Mouse (Mus musculus): ENCODE measurements around the gene Chmp6. TPM values are rescaled to one million over a fixed set of nuclear protein-coding genes. Genes with fewer than 3 reads are reported as not detected.
A peak's percentile ranks its signal among the peaks of the same experiment; 100 is the strongest.

Gene Chmp6
- total and polyA plus RNA-seq, 3 experiments, result 58.3 to 76.7 TPM; not detected in 1

- no peak for TF ChIP-seq GATA1 (IDR thresholded peaks at IDR 0.05; ENCODE audit: low read depth, low read length)
Measured at GRCm38 (mm10) chr11:119942201-119942726, 29.0 kb downstream of the Chmp6 start (continued).

GRCm38 (mm10) chr11:119942727-119943427, 29.6 kb downstream of the Chmp6 start, which contains the start of gene Baiap2:
Gene Baiap2, plus strand, starts transcription at chr11:119942763.
- peak within 1 kb of the TSS; percentile 78 to 80 for H3K4me3 ChIP-seq (ENCODE audit: control insufficient read depth in 1 of 2, insufficient read depth in 1 of 2, low read depth in 2 of 2, low read length in 2 of 2)
- no peaks in the 10 kb centered on the region for H3K9me3 ChIP-seq (replicated peaks; ENCODE audit: insufficient read depth, low read length)
- DNase-seq (ENCODE audit: low read depth, low spot score), result peak; percentile 99
- H3K4me1 ChIP-seq (ENCODE audit: control insufficient read depth in 1 of 2, insufficient read depth in 2 of 2, low read length in 2 of 2), result peaks cover 6 to 23% of the 10 kb centered on the region in 2 experiments; a peak in 3 of 4 replicates
- H3K79me2 ChIP-seq (ENCODE audit: control insufficient read depth, insufficient read depth, low read length, poor library complexity), result peaks cover 24% of the 10 kb centered on the region
- peak within 1 kb of the TSS; percentile 78 for H3K9ac ChIP-seq (ENCODE audit: control insufficient read depth, low read depth, low read length, poor library complexity, severe bottlenecking)
- H3K27ac ChIP-seq (ENCODE audit: control insufficient read depth, low read depth, low read length), result peak within 1 kb of the TSS; percentile 59
- peaks cover 0 to 15% of the 10 kb centered on the region in 2 experiments; a peak in 2 of 4 replicates for H3K36me3 ChIP-seq (ENCODE audit: control insufficient read depth in 1 of 2, insufficient read depth in 2 of 2, low read length in 2 of 2)
- no peaks in the 10 kb centered on the region for H3K27me3 ChIP-seq (ENCODE audit: control insufficient read depth in 1 of 2, insufficient read depth in 2 of 2, low read length in 2 of 2)
- no peak for TF ChIP-seq MYC (IDR thresholded peaks at IDR 0.05; ENCODE audit: low read depth, low read length)
- TF ChIP-seq ZC3H11A (IDR thresholded peaks at IDR 0.05; ENCODE audit: low read depth, low read length), result no peak
- TF ChIP-seq USF2 (IDR thresholded peaks at IDR 0.05; ENCODE audit: borderline replicate concordance in 1 of 2, insufficient read depth in 1 of 2, low read depth in 1 of 2, low read length in 2 of 2), result no peak
- peak; percentile 28; the same call in 1 of the 2 replicates for TF ChIP-seq TCF12 (IDR thresholded peaks at IDR 0.05; ENCODE audit: low read depth, low read length)
- TF ChIP-seq CHD1 (IDR thresholded peaks at IDR 0.05; ENCODE audit: low read depth, low read length), result no peak
- peak; percentile 99 for TF ChIP-seq POLR2AphosphoS2 (IDR thresholded peaks at IDR 0.05; ENCODE audit: low read length)
- no peak for TF ChIP-seq KAT2A (conservative IDR thresholded peaks at IDR 0.05; ENCODE audit: low read depth, low read length)
- no peak for TF ChIP-seq MEF2A (IDR thresholded peaks at IDR 0.05; ENCODE audit: extremely low read depth, insufficient replicate concordance, low read depth, low read length, poor library complexity, severe bottlenecking)
- peak; percentile 74 for TF ChIP-seq SIN3A (IDR thresholded peaks at IDR 0.05; ENCODE audit: low read length)
- TF ChIP-seq ZMIZ1 (IDR thresholded peaks at IDR 0.05; ENCODE audit: low read depth, low read length), result peak; percentile 99
- TF ChIP-seq RAD21 (IDR thresholded peaks at IDR 0.05; ENCODE audit: low read depth, low read length), result no peak
- TF ChIP-seq POLR2AphosphoS5 (IDR thresholded peaks at IDR 0.05; ENCODE audit: borderline replicate concordance, low read depth, low read length), result 0 out of 2 replicates have a peak, but pooled peaks have one; percentile 75
- peak; percentile 21; the same call in 1 of the 2 replicates for TF ChIP-seq ETS1 (IDR thresholded peaks at IDR 0.05; ENCODE audit: low read depth, low read length)
- TF ChIP-seq USF1 (IDR thresholded peaks at IDR 0.05; ENCODE audit: low read depth, low read length), result no peak
- peak; percentile 6; the same call in 1 of the 2 replicates for TF ChIP-seq ELF1 (IDR thresholded peaks at IDR 0.05; ENCODE audit: low read depth, low read length)
- TF ChIP-seq RCOR1 (IDR thresholded peaks at IDR 0.05; ENCODE audit: low read depth, low read length), result no peak
- peak; percentile 51 for TF ChIP-seq NRF1 (IDR thresholded peaks at IDR 0.05; ENCODE audit: insufficient read depth, low read depth, low read length, poor library complexity, severe bottlenecking)
- TF ChIP-seq GATA1 (IDR thresholded peaks at IDR 0.05; ENCODE audit: low read depth, low read length), result no peak
- no peak for TF ChIP-seq TAL1 (IDR thresholded peaks at IDR 0.05; ENCODE audit: low read length)
- TF ChIP-seq ZKSCAN1 (IDR thresholded peaks at IDR 0.05; ENCODE audit: low read depth, low read length), result no peak
- TF ChIP-seq CTCF (IDR thresholded peaks at IDR 0.05 in 2 of 3, conservative IDR thresholded peaks at IDR 0.05 in 1 of 3; ENCODE audit: control insufficient read depth in 1 of 3, insufficient read depth in 1 of 3, low read depth in 2 of 3, low read length in 3 of 3, poor library complexity in 1 of 3, severe bottlenecking in 1 of 3), result no peak
- no peak for TF ChIP-seq GABPA (IDR thresholded peaks at IDR 0.05; ENCODE audit: low read depth, low read length)
- no peak for TF ChIP-seq UBTF (IDR thresholded peaks at IDR 0.05; ENCODE audit: borderline replicate concordance, insufficient read depth, low read depth, low read length)
- no peak for TF ChIP-seq MAX (IDR thresholded peaks at IDR 0.05; ENCODE audit: low read length)
- TF ChIP-seq MXI1 (IDR thresholded peaks at IDR 0.05; ENCODE audit: low read depth, low read length), result peak; percentile 58; the same call in 1 of the 2 replicates
- peak; percentile 97 for TF ChIP-seq TBP (IDR thresholded peaks at IDR 0.05; ENCODE audit: low read depth, low read length)
- no peak for TF ChIP-seq CHD2 (IDR thresholded peaks at IDR 0.05; ENCODE audit: low read length)
- no peak for TF ChIP-seq MAFK (IDR thresholded peaks at IDR 0.05; ENCODE audit: borderline replicate concordance, low read depth, low read length)
- peak; percentile 99 for TF ChIP-seq NELFE (IDR thresholded peaks at IDR 0.05; ENCODE audit: low read depth, low read length)
- no peak for TF ChIP-seq SMC3 (IDR thresholded peaks at IDR 0.05; ENCODE audit: low read depth, low read length)
- peak; percentile 54 for TF ChIP-seq HCFC1 (IDR thresholded peaks at IDR 0.05; ENCODE audit: low read depth, low read length)
- TF ChIP-seq E2F4 (IDR thresholded peaks at IDR 0.05; ENCODE audit: borderline replicate concordance, low read depth, low read length), result no peak
- TF ChIP-seq EP300 (IDR thresholded peaks at IDR 0.05; ENCODE audit: low read depth in 1 of 2, low read length in 2 of 2), result peak in 1 of 2 experiments; percentile 6; a peak in 2 of 4 replicates
